Mouse (Mus musculus) retina, postnatal 7 days (tissue): ENCODE measurements around the gene Olfr520.
"Not testable (repeated sequence)": the region's sequence is repeated elsewhere in the genome, so short reads cannot be mapped to it uniquely, and the experiment has no call there.

ENCODE experiments used
- DNase-seq: peaks from one replicate; pipeline ENCODE4 v3.0.0-alpha.2; 2012; ENCODE audit warnings: low read depth, low spot score

Olfr520 gene

DNA sequence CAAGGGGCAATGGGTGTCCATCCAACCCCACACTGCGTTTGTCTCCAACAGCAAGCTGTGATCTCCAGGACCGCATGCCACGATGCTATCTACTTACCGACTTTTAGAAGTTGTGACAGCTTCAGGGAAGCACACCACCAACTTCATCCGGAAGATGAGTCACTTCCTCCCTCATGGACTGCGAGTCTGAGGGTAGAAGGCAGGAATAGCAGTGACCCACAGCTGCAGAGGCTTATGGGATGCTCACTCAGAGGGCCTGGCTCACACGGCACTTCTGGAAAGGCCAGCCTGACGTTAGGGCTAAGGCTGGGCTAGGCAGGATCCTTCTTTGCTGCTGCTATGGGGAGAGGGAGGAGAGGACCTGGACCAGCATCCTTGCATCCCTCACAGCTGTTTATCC, 18.9 kb upstream of the Olfr520 start, which contains the start of gene Slco2b1:
Gene Slco2b1, minus strand, starts transcription at position 175 of the 400 bp plus-strand sequence.
- DNase-seq = no peak

DNA sequence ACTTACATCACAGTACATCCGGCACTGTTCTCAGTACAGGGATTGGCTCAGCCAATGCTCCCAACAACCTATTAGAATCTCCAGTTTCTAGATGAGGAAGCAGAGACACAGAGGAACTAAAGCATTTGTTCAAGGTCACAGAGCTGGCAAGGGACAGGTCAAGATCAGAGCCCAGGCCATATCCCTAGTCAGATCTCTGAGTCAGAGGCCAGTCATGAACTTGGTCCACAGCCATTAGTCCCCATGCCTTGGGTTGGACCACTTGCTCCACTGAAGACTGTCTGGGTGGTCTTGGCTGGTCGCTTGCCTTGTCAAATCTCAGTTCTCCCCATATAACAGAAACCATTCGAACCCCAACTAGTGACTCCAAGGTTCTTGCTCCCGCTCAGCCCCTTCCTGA, 17.6 kb upstream of the Olfr520 start:
- no peak for DNase-seq

DNA sequence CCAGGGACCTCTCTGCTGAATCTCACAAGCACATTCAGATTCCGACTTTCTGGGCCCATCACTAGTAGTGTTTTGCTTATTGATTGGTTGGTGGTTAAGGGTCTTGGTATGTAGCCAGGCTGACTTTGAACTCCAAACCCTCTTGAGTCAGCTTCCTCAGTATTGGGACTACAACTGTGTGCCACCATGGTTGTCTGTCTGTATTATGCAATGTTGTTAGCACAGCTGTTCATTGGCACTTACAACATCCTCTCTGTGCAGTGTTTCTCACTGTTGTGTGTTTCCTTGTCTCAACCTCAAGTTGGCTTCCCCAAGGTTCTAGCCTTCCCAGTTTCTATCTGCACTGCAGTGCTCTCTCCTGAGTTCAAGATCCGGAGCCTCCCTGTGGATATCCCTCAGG, 13.5 kb upstream of the Olfr520 start:
- DNase-seq = no peak

DNA sequence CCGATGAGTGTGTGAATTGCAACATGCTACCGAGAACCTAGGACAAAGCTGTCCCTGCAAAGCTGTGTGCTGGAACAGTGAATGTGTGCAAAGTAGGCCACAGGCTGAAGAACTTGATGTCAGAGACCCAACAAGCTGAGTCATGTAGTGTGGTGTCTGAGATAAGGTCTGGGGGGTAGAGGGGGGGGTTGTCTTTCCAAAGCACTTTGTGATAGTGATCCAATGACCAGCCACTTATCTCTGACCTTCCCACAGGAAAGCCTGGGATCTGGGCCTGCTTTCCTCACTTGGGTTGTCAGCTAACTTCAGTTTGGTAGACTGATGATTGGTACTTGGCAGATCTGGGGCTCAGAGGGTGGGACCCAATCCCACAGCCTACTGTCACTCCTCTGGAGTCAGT, 4.5 kb downstream of the Olfr520 start:
- no peak for DNase-seq

DNA sequence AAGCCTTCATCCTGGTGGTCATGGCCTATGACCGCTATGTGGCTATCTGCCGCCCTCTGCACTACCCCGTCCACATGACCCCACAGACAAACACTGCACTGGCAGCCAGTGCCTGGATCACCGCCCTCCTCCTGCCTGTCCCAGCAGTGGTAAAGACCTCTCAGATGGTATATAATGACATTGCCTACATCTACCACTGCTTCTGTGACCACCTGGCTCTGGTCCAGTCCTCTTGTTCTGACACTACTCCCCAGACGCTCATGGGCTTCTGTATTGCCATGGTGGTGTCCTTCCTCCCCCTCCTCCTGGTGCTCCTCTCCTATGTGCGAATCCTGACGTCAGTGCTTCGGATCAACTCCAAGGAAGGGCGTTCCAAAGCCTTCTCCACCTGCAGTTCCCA, 5.4 kb downstream of the Olfr520 start:
- not testable (repeated sequence) for DNase-seq

DNA sequence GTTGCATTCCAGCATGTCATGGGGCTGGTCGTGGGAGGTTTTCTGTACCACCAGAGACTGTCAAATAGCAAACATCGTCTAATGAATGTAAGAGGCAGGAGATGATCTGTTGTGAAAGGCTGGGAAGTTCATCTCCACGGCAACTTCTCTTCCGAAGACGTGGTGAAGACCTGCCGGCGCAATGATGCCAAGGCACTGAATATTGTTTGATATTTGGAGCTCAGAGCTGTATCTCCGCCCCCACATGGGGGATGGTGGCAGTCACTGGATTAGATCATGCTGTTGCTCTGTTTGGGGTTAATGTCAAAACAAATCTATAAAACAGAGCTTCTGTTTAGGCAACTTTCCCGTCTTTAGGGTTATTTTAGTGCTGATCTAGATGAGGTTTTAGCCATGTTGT, 9.2 kb downstream of the Olfr520 start:
- DNase-seq = no peak

DNA sequence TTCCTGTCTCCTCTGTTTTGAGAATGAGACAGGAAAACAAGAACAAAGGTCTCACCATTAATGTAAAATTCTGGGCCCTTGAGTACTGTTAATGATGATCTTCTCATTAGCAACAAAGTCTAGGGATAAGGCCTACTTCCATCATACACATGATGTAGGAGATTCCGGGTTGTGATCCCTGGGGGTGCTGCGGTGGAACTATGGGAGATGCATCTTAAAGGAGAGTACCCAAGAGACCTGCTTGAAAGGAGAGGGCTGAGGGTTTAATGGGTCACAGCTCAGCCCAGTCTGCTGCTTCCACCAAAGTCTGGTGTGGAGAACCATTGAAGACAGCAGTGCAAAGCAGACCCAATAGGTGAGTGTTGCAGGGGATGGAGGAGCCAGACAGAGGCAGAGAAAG, 33.1 kb downstream of the Olfr520 start, which contains the start of gene Olfr521:
Gene Olfr521, plus strand, starts transcription at position 301 of the 400 bp plus-strand sequence.
- no peak for DNase-seq

DNA sequence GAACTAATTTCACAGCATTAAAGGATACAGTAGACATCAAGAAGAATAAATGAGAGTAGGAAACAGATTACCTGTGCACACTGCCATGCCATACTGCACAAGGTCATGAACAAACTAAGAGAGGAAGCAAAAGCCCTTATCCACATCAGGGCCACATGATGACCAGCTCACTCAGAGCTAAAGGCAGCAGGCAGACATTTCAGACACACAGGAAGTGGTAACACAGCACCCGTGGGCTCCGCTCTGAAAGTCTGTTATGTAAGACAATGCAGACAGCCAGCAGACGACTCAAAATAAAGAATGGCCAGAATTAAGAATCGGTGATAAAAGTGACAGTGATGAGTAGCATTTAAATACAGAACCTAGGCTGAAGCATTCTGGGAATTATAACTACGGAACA, 51.3 kb downstream of the Olfr520 start:
- DNase-seq = no peak

DNA sequence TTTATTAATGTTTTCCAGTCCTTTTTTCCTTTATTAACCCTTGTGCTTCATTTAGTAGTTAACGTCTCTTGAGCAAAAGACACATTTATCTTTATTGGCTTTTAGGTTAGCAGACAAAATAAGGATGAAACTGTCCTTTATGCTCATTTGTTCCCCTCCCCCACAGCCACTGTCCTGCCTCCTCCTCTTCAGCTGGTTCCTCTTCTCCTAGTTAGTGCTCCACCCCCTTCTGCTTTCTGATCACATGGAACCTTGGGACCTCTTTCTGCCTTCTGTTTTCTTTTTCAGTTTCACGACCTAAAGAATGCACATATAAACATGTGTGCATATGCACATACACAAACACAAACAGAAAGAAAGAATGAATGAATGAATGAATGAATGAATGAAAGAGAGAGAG, 51.8 kb downstream of the Olfr520 start:
- DNase-seq = no peak

DNA sequence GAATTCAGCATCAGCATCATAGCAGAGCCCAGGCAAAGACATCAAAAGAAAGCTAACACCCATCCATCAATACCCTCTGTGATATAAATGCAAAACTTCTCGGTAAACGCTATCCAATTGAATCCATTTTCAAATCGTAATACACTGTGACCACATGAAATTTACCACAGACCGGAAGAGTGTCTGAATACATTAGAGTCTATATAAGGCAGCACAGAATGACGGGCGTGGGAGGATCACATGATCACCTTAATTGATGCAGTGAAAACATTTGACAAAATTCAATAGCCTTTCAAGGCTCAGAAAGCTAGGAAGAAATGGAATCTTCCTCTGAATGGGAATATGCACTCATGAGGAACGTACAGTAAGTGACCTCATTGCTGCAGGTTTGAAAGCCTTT, 53.3 kb downstream of the Olfr520 start:
- no peak for DNase-seq

DNA sequence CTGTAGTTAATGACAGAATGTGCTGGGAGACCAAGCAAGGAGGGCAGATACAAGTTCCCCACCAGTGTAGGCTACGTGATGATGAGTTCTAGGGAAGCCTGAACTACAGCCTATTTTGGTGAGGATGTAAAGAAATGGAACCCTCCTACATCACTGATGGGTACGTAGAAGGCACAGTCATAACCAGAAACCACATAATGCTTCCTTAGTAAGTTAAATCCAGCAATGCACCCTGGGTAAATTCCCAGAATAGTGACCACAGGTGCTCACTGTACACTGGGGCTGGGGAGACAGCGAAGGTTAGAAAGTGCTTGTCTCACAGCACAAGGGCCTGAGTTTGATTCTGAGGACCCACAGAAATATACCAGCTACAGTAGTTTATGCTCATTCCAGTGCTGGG, 55.5 kb downstream of the Olfr520 start:
- no peak for DNase-seq
